Mouse (Mus musculus) embryonic facial prominence, embryonic 13.5 days (tissue): ENCODE measurements around the gene Baiap2. TPM values are rescaled to one million over a fixed set of nuclear protein-coding genes. Genes with fewer than 3 reads are reported as not detected.
A peak's percentile ranks its signal among the peaks of the same experiment; 100 is the strongest.

Experiments used
- ATAC-seq: fragments of 200-750 bp; cut with Nextera tagmentation; 2 replicates; pipeline ENCODE4 v1.8.0; 2017; ENCODE audit warnings: low read depth; ENCODE audit not compliant: insufficient number of reproducible peaks, insufficient read depth, low FRiP score, low TSS enrichment
- H3K27ac ChIP-seq: fragments of 300-500 bp; sonication (generic); 2 replicates; pipeline ENCODE4 v1.5.1; 2015; ENCODE audit warnings: moderate library complexity, mild to moderate bottlenecking, inconsistent platforms
- H3K27me3 ChIP-seq: fragments of 300-500 bp; sonication (generic); 2 replicates; pipeline ENCODE4 v1.6.1; 2015; ENCODE audit warnings: mild to moderate bottlenecking, inconsistent platforms
- H3K36me3 ChIP-seq: fragments of 300-500 bp; sonication (generic); 2 replicates; pipeline ENCODE4 v1.6.1; 2015; ENCODE audit warnings: mild to moderate bottlenecking, inconsistent platforms
- H3K4me1 ChIP-seq: fragments of 300-500 bp; sonication (generic); 2 replicates; pipeline ENCODE4 v1.6.1; 2015; ENCODE audit warnings: inconsistent platforms
- H3K4me2 ChIP-seq: fragments of 300-500 bp; sonication (generic); 2 replicates; pipeline ENCODE4 v1.6.1; 2015; ENCODE audit warnings: moderate library complexity, mild to moderate bottlenecking, inconsistent platforms
- H3K4me3 ChIP-seq: fragments of 300-500 bp; sonication (generic); 2 replicates; pipeline ENCODE4 v1.5.1; 2015; ENCODE audit warnings: mild to moderate bottlenecking, inconsistent platforms
- H3K9ac ChIP-seq: fragments of 300-500 bp; sonication (generic); 2 replicates; pipeline ENCODE4 v1.6.1; 2015; ENCODE audit warnings: mild to moderate bottlenecking, inconsistent platforms
- H3K9me3 ChIP-seq: fragments of 300-500 bp; sonication (generic); 2 replicates; pipeline ENCODE4 v1.6.1; 2016; ENCODE audit warnings: inconsistent platforms
- WGBS: fragments of 180-500 bp; shearing (Covaris S2); methylation state at CpG from one replicate; pipeline ENCODE4 v1.1.7; 2015; ENCODE audit warnings: mixed read lengths; 5-methylcytosine and 5-hydroxymethylcytosine counted together
- polyA plus RNA-seq: library from polyadenylated mRNA; unstranded; fragments of >200 nt; fragmentation: Nextera tagmentation; extraction: Ambion mirVana; gene quantifications from 2 replicates; pipeline ENCODE4 v1.2.1, GENCODE M21; 2015

The Baiap2 gene
- polyA plus RNA-seq, 1 experiment from 2014 or later = 20.0 TPM

DNA sequence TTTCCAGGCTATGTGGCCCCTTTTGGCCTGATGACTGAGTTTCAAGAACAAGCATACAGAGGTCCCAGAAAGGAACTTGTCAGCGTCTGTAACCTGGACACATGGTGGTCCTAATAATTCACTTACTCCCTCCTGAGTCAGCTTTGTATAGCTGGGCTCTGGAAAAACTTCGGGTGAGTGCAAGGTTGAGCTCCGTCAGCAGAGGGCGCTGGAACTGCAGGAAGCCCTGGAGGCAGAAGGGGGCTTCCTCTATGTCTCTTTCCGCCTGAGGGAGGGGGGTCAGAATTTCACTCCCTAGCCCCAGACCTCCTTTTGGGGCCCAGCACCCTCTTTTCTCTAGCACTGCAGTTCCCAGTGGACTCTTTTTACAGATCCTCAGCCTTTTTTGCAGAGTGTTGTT is 33.1 kb upstream of the Baiap2 start:
- Histone ChIP-seq H3K27me3 (peaks cover 29% of the 10 kb centered on the region), H3K9ac (no peak overlapping the region), H3K4me1 (peaks cover 25% of the 10 kb centered on the region), H3K4me2 (peak overlapping the region; percentile 30), H3K4me3 (no peak overlapping the region), H3K27ac (no peak overlapping the region), H3K36me3 (no peaks in the 10 kb centered on the region), H3K9me3 (no peaks in the 10 kb centered on the region)
- under 1% methylated on average over 5 of the region's 5 CpGs for WGBS
- ATAC-seq = no peak

GRCm38 (mm10) chr11:119912845-119913244 is 29.7 kb upstream of the Baiap2 start:
- 7% methylated on average over 7 of the region's 7 CpGs for WGBS
- Histone ChIP-seq H3K9ac (peak overlapping the region; percentile 95), H3K9me3 (no peaks in the 10 kb centered on the region), H3K36me3 (peaks cover 24% of the 10 kb centered on the region), H3K4me3 (peak overlapping the region; percentile 92), H3K4me1 (peaks cover 35% of the 10 kb centered on the region), H3K27me3 (peaks cover 13% of the 10 kb centered on the region), H3K27ac (no peak overlapping the region), H3K4me2 (peak overlapping the region; percentile 96)
- no peak for ATAC-seq

GRCm38 (mm10) chr11:119913291-119913934 is 29.1 kb upstream of the Baiap2 start, which contains the start of gene Chmp6:
TSS of gene Chmp6 (plus strand) at chr11:119913441.
- H3K4me1 ChIP-seq = peaks cover 35% of the 10 kb centered on the region
- peaks cover 7% of the 10 kb centered on the region for H3K27me3 ChIP-seq
- WGBS = under 1% methylated on average over 36 of the region's 48 CpGs
- ATAC-seq = peak; percentile 29; the same call in 1 of the 2 replicates
- peak within 1 kb of the TSS; percentile 95 for H3K9ac ChIP-seq
- peak within 1 kb of the TSS; percentile 92 for H3K4me3 ChIP-seq
- peak within 1 kb of the TSS; percentile 84 for H3K27ac ChIP-seq
- no peaks in the 10 kb centered on the region for H3K9me3 ChIP-seq
- peak within 1 kb of the TSS; percentile 96 for H3K4me2 ChIP-seq
- peaks cover 30% of the 10 kb centered on the region for H3K36me3 ChIP-seq

- Histone ChIP-seq H3K4me2 (peak overlapping the region; percentile 96), H3K9me3 (no peaks in the 10 kb centered on the region), H3K27me3 (peaks cover 2% of the 10 kb centered on the region; the same call in 1 of the 2 replicates), H3K4me3 (peak overlapping the region; percentile 92), H3K27ac (peak overlapping the region; percentile 84), H3K4me1 (peaks cover 35% of the 10 kb centered on the region), H3K36me3 (peaks cover 35% of the 10 kb centered on the region), H3K9ac (peak overlapping the region; percentile 95)
- ATAC-seq = peak; percentile 45; the same call in 1 of the 2 replicates
- under 1% methylated on average over 26 of the region's 26 CpGs for WGBS
Observed at GRCm38 (mm10) chr11:119913935-119914314, 28.6 kb upstream of the Baiap2 start.

DNA sequence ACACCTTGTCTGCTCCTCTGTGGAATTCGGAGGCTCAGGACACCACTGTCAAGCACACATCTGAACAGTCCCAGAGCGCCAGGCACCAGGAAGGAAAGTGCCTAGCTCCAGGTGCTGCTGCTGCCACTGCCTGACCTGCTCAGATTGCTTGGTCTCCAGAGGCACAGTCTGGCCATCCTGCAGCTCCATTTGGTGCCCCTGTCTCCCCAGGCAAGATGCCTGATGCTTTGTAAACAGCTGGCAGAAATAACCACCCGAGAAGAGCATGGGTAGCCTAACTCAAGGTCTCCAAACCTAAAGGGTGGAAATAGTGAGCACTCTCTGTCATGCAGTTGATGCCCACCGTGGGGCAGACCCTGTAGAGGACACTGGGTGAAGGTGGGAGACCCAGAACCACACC is 28.2 kb upstream of the Baiap2 start:
- no peaks in the 10 kb centered on the region for H3K9me3 ChIP-seq
- H3K27me3 ChIP-seq = no peaks in the 10 kb centered on the region
- no peak for ATAC-seq
- 22% methylated on average over 4 of the region's 4 CpGs for WGBS
- peak overlapping the region; percentile 92 for H3K4me3 ChIP-seq
- H3K4me2 ChIP-seq = peak overlapping the region; percentile 96
- peak overlapping the region; percentile 84 for H3K27ac ChIP-seq
- H3K9ac ChIP-seq = peak overlapping the region; percentile 95
- peaks cover 39% of the 10 kb centered on the region for H3K36me3 ChIP-seq
- H3K4me1 ChIP-seq = peaks cover 33% of the 10 kb centered on the region

DNA sequence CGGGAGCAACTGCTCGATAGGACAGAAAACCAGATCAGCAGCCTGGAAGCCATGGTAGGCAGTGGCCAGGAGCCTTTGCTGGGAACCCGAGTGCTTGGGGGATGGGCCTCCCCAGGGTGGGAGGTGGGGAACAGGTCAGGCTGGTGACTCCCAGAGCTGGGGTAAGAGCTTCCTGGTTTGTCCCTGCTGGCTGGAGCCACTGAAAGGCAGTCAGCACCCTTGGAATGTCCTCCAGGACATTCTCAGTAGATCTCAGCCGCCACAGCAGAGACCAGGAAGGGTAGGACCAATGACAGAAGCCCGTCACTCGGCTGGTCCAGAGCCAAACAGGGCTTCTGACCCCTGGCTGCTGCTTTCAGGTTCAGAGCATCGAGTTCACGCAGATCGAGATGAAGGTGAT is 26.9 kb upstream of the Baiap2 start:
- Histone ChIP-seq H3K4me2 (0 out of 2 replicates have a peak overlapping the region, but pooled peaks have one; percentile 9), H3K27me3 (no peaks in the 10 kb centered on the region), H3K9me3 (no peaks in the 10 kb centered on the region), H3K4me3 (no peak overlapping the region), H3K36me3 (peaks cover 50% of the 10 kb centered on the region), H3K27ac (peak overlapping the region; percentile 45), H3K4me1 (peaks cover 29% of the 10 kb centered on the region), H3K9ac (peak overlapping the region; percentile 95)
- 82% methylated on average over 9 of the region's 9 CpGs for WGBS
- no peak for ATAC-seq

- H3K9ac ChIP-seq = peak overlapping the region; percentile 95
- ATAC-seq = no peak
- no peaks in the 10 kb centered on the region for H3K27me3 ChIP-seq
- no peaks in the 10 kb centered on the region for H3K9me3 ChIP-seq
- H3K27ac ChIP-seq = peak overlapping the region; percentile 45
- H3K4me2 ChIP-seq = 0 out of 2 replicates have a peak overlapping the region, but pooled peaks have one; percentile 9
- 90% methylated on average over 15 of the region's 15 CpGs for WGBS
- H3K4me3 ChIP-seq = no peak overlapping the region
- peaks cover 50% of the 10 kb centered on the region for H3K36me3 ChIP-seq
- H3K4me1 ChIP-seq = peaks cover 29% of the 10 kb centered on the region
Observed at GRCm38 (mm10) chr11:119916102-119916790, 26.3 kb upstream of the Baiap2 start.

GRCm38 (mm10) chr11:119916834-119917469 is 25.6 kb upstream of the Baiap2 start:
- H3K4me3 ChIP-seq = no peak overlapping the region
- peaks cover 50% of the 10 kb centered on the region for H3K36me3 ChIP-seq

GRCm38 (mm10) chr11:119918521-119918920 is 24.0 kb upstream of the Baiap2 start:
- WGBS = 84% methylated on average over 7 of the region's 7 CpGs
- Histone ChIP-seq H3K27ac (no peak overlapping the region), H3K4me2 (no peak overlapping the region), H3K9me3 (no peaks in the 10 kb centered on the region), H3K9ac (no peak overlapping the region), H3K27me3 (no peaks in the 10 kb centered on the region), H3K36me3 (peaks cover 50% of the 10 kb centered on the region), H3K4me3 (no peak overlapping the region), H3K4me1 (peaks cover 21% of the 10 kb centered on the region)
- ATAC-seq = no peak

More at GRCm38 (mm10) chr11:119916834-119917469, 25.6 kb upstream of the Baiap2 start:
- ATAC-seq = no peak
- peaks cover 29% of the 10 kb centered on the region for H3K4me1 ChIP-seq
- H3K9me3 ChIP-seq = no peaks in the 10 kb centered on the region
- H3K27ac ChIP-seq = no peak overlapping the region
- peak overlapping the region; percentile 27; the same call in 1 of the 2 replicates for H3K9ac ChIP-seq
- H3K4me2 ChIP-seq = no peak overlapping the region
- no peaks in the 10 kb centered on the region for H3K27me3 ChIP-seq
- WGBS = 86% methylated on average over 21 of the region's 21 CpGs

DNA sequence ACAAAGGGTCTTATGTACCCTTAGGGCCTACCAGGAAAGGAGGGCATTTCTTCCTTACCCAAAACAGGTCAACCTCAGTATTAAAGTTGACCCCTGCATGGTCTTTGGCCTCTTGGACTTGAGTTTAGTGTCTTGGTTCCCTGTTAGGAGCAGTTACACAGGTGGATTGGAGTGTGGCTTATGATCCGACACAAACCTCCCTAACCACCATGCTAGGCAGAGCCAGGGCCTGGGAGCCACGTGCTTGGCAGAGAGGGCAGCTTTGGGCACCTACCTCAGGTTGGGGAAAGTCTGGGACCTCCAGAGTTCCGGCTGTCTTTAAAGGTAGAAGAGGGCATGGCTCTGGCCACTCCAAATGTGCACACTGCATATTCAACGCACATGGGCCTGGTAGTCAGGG is 23.1 kb upstream of the Baiap2 start:
- Histone ChIP-seq H3K36me3 (peaks cover 50% of the 10 kb centered on the region), H3K9ac (no peak overlapping the region), H3K4me1 (peaks cover 19% of the 10 kb centered on the region), H3K4me3 (no peak overlapping the region), H3K27me3 (no peaks in the 10 kb centered on the region), H3K27ac (no peak overlapping the region), H3K4me2 (no peak overlapping the region), H3K9me3 (no peaks in the 10 kb centered on the region)
- no peak for ATAC-seq
- 92% methylated on average over 4 of the region's 4 CpGs for WGBS

DNA sequence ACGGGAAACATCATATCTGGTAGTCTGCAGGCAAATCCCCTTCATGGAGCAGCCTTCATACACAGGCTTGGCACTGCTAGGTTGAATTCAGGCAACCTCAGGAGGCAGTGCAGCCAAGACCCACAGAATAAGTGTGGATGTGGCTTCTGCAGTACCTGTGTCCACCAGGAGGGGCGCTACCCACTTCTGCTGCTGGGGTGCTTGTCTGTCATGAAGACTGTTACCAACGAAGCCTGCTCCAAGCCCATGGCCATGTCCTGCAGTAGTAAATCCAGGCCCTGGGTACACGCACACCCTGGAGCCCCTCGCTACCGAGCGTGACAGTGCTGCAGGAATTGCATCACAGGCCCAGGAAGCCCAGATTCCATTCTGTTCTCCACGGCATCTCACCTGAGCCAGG is 22.7 kb upstream of the Baiap2 start:
- no peak for ATAC-seq
- no peak overlapping the region for H3K9ac ChIP-seq
- H3K27me3 ChIP-seq = no peaks in the 10 kb centered on the region
- peaks cover 14% of the 10 kb centered on the region for H3K4me1 ChIP-seq
- H3K27ac ChIP-seq = no peak overlapping the region; the same call in 1 of the 2 replicates
- no peaks in the 10 kb centered on the region for H3K9me3 ChIP-seq
- H3K4me2 ChIP-seq = no peak overlapping the region
- H3K4me3 ChIP-seq = no peak overlapping the region
- H3K36me3 ChIP-seq = peaks cover 50% of the 10 kb centered on the region
- 67% methylated on average over 8 of the region's 8 CpGs for WGBS
